Mouse (Mus musculus) myocyte (in vitro differentiated cells): ENCODE measurements around the gene Eif4enif1. TPM values are rescaled to one million over a fixed set of nuclear protein-coding genes. Genes with fewer than 3 reads are reported as not detected.
A peak's percentile ranks its signal among the peaks of the same experiment; 100 is the strongest.

Experiments used
- H3K27me3 ChIP-seq: one replicate; pipeline ENCODE4 v1.6.1; 2011; ENCODE audit not compliant: control insufficient read depth, insufficient read depth, insufficient read length
- H3K36me3 ChIP-seq: one replicate; pipeline ENCODE4 v1.6.1; 2011; ENCODE audit not compliant: control insufficient read depth, insufficient read depth
- H3K4me2 ChIP-seq: one replicate; pipeline ENCODE4 v1.6.1; 2011; ENCODE audit warnings: low read depth, control low read depth
- H3K4me3 ChIP-seq: one replicate; pipeline ENCODE4 v1.5.1; 2011; ENCODE audit warnings: mild to moderate bottlenecking, control low read depth, moderate library complexity
- H3K79me2 ChIP-seq: one replicate; pipeline ENCODE4 v1.6.1; 2011; ENCODE audit not compliant: control insufficient read depth, insufficient read depth
- H3ac ChIP-seq: one replicate; pipeline ENCODE4 v1.6.1; 2011; ENCODE audit not compliant: control insufficient read depth, insufficient read length
- CEBPB ChIP-seq: IDR thresholded peaks from 2 replicates; pipeline ENCODE4 v1.6.1; 2011; ENCODE audit warnings: mild to moderate bottlenecking, moderate library complexity; ENCODE audit not compliant: poor library complexity, insufficient read depth, severe bottlenecking
- E2F4 ChIP-seq: IDR thresholded peaks from one replicate; pipeline ENCODE4 v1.6.1; 2011; ENCODE audit warnings: mild to moderate bottlenecking, control low read depth, moderate library complexity; ENCODE audit not compliant: insufficient read depth
- MAX ChIP-seq: IDR thresholded peaks from one replicate; pipeline ENCODE4 v1.6.1; 2011; ENCODE audit warnings: low read depth, mild to moderate bottlenecking, control low read depth
- MYOD1 ChIP-seq, 3 experiments: IDR thresholded peaks; one replicate each; pipeline ENCODE4 v1.6.1; 2011; ENCODE audit warnings: control low read depth in 2 of 3, low read depth in 2 of 3, mild to moderate bottlenecking in 2 of 3, moderate library complexity in 1 of 3; ENCODE audit not compliant: insufficient read length in 2 of 3, control insufficient read depth in 1 of 3
- MYOG ChIP-seq, 3 experiments: IDR thresholded peaks; one replicate each; pipeline ENCODE4 v1.6.1; 2011; ENCODE audit warnings: control low read depth in 2 of 3, low read depth in 2 of 3, mild to moderate bottlenecking in 2 of 3; ENCODE audit not compliant: insufficient read length in 2 of 3, control insufficient read depth in 1 of 3, insufficient read depth in 1 of 3
- POLR2A ChIP-seq: IDR thresholded peaks from one replicate; pipeline ENCODE4 v1.6.1; 2011; ENCODE audit warnings: low read depth, mild to moderate bottlenecking, control low read depth, moderate library complexity; ENCODE audit not compliant: insufficient read length
- POLR2AphosphoS2 ChIP-seq: IDR thresholded peaks from one replicate; pipeline ENCODE4 v1.6.1; 2011; ENCODE audit warnings: low read depth, control low read depth; ENCODE audit not compliant: insufficient read length
- REST ChIP-seq: IDR thresholded peaks from one replicate; pipeline ENCODE4 v1.6.1; 2011; ENCODE audit warnings: mild to moderate bottlenecking, control low read depth, moderate library complexity; ENCODE audit not compliant: insufficient read depth, insufficient read length
- SRF ChIP-seq: IDR thresholded peaks from one replicate; pipeline ENCODE4 v1.6.1; 2011; ENCODE audit warnings: low read depth; ENCODE audit not compliant: control insufficient read depth, insufficient read length
- TCF12 ChIP-seq: IDR thresholded peaks from one replicate; pipeline ENCODE4 v1.6.1; 2011; ENCODE audit warnings: mild to moderate bottlenecking, control low read depth; ENCODE audit not compliant: poor library complexity, insufficient read depth, severe bottlenecking
- TCF3 ChIP-seq: IDR thresholded peaks from one replicate; pipeline ENCODE4 v1.6.1; 2011; ENCODE audit warnings: low read depth, control low read depth; ENCODE audit not compliant: insufficient read length
- USF1 ChIP-seq: IDR thresholded peaks from one replicate; pipeline ENCODE4 v1.6.1; 2011; ENCODE audit warnings: low read depth, mild to moderate bottlenecking, control low read depth, moderate library complexity
- polyA plus RNA-seq: library from polyadenylated mRNA; unstranded; fragments of >200 nt; fragmentation: generic; extraction: Trizol; gene quantifications from one replicate; pipeline ENCODE4 v1.2.1, GENCODE M21; 2012; ENCODE audit warnings: missing spikeins

The Eif4enif1 gene
- polyA plus RNA-seq, 1 experiment: 24.1 TPM

DNA sequence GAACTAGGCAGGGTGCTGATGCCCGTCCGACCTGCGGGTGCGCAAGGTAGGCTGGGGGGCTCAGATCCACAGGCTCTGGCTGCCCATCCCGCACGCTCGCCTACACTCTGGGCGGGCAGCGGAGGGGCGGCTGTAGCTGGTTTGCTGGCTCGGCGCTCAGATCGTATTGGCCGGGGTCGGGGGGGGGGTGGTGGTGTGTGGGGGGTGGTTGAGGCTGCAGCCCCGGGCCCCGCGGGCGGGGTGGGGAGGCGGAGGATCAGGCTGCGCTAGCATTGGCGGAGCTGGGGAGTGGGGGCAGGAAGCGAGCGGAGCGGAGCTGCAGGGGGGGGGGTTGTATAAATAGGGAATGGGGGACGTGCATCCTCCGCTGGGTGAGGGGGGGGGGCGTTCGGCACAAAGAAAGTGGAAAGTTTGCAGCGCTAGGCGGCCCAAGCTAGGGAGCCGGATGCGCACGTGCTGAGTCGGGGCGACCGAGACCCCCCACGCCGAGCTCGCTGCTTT lies 87.2 kb downstream of the Eif4enif1 start:
- Histone ChIP-seq H3K4me3 (peak overlapping the region; percentile 62), H3ac (peak overlapping the region; percentile 79), H3K79me2 (peaks cover 40% of the 10 kb centered on the region), H3K27me3 (no peaks in the 10 kb centered on the region), H3K4me2 (peak overlapping the region; percentile 94), H3K36me3 (peaks cover 12% of the 10 kb centered on the region)
- TF ChIP-seq USF1 (no peak), POLR2A (no peak), MAX (no peak), POLR2AphosphoS2 (no peak), E2F4 (no peak), TCF3 (no peak), TCF12 (no peak), CEBPB (no peak), MYOG (IDR thresholded peaks at IDR 0.05; ENCODE audit: control insufficient read depth in 1 of 3, insufficient read depth in 1 of 3, insufficient read length in 2 of 3, low read depth in 2 of 3) (no peak), SRF (no peak)

DNA sequence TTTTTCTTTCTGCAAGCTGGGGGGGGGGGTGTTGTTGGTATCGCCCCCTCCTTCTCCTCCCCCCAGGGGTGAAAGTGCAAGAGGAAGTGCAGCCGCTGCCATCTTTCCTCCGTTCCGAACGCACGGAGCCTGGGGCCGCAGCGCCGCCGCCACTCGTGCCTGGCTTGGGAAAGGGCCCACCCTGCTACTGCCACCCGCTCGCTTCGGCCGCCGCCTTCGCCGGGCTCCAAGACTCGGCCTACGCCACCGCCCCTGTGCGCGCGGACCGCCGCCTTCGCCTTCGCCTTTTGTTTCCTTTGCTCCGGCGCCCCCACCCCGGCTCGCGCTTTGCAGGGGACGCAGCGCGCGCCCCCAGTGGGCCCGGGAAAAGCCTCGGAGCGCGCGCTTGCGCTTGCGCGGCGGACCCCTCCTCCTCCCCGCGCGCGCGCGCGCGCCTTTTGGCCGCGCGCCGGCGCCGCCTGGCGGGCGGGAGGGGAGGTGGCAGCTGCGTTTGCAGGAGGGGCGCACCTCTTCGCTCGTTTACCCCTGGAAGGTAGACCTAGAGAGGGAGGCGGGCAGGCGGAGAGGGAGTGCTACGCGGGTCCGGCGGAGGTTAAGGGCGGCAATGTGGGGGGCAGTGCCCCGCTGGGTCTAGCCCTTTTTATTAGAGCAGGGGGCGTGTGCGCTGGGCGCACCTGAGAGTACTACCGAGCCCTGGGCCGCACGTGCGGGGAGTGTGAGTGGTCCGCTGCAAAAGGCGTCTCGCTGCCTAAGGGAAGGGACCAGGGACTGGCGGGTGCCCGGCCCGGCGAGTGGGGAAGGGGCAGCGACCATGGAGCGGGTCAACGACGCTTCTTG lies 87.8 kb downstream of the Eif4enif1 start:
- no peaks in the 10 kb centered on the region for H3K27me3 ChIP-seq
- peak overlapping the region; percentile 100 for H3K4me2 ChIP-seq
- H3K79me2 ChIP-seq: peaks cover 45% of the 10 kb centered on the region
- peak overlapping the region; percentile 79 for H3ac ChIP-seq
- TF ChIP-seq POLR2A (peak; percentile 82), POLR2AphosphoS2 (peak; percentile 88), TCF3 (no peak), MAX (no peak), SRF (no peak), MYOD1 (IDR thresholded peaks at IDR 0.05; ENCODE audit: control insufficient read depth in 1 of 3, insufficient read length in 2 of 3, low read depth in 2 of 3) (peak in 1 of 3 experiments; percentile 58), E2F4 (peak; percentile 75), MYOG (IDR thresholded peaks at IDR 0.05; ENCODE audit: control insufficient read depth in 1 of 3, insufficient read depth in 1 of 3, insufficient read length in 2 of 3, low read depth in 2 of 3) (peak in 2 of 3 experiments; percentile 10 to 70), USF1 (no peak)
- peaks cover 12% of the 10 kb centered on the region for H3K36me3 ChIP-seq
- H3K4me3 ChIP-seq: peak overlapping the region; percentile 62

DNA sequence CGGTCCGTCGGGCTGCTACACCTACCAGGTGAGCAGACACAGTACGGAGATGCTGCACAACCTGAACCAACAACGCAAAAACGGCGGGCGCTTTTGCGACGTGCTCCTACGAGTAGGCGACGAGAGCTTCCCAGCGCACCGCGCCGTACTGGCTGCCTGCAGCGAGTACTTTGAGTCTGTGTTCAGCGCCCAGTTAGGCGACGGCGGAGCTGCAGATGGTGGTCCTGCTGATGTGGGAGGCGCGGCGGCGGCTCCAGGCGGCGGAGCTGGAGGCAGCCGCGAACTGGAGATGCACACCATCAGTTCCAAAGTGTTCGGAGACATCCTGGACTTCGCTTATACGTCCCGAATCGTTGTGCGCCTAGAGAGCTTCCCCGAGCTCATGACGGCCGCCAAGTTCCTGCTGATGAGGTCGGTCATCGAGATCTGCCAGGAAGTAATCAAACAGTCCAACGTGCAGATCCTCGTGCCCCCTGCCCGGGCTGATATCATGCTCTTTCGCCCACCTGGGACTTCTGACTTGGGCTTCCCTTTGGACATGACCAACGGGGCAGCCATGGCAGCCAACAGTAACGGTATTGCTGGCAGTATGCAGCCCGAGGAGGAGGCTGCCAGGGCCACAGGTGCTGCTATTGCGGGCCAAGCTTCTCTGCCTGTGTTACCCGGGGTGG lies 88.6 kb downstream of the Eif4enif1 start:
- TF ChIP-seq POLR2AphosphoS2: peak; percentile 6
- peak; percentile 35 for TF ChIP-seq POLR2A
- no peak for TF ChIP-seq E2F4
- TF ChIP-seq USF1: no peak
- TF ChIP-seq MYOD1 (IDR thresholded peaks at IDR 0.05; ENCODE audit: control insufficient read depth in 1 of 3, insufficient read length in 2 of 3, low read depth in 2 of 3): peak in 1 of 3 experiments; percentile 30
- TF ChIP-seq CEBPB: no peak
- TF ChIP-seq SRF: no peak
- no peak for TF ChIP-seq MAX
- TF ChIP-seq MYOG (IDR thresholded peaks at IDR 0.05; ENCODE audit: control insufficient read depth in 1 of 3, insufficient read depth in 1 of 3, insufficient read length in 2 of 3, low read depth in 2 of 3): peak in 1 of 3 experiments; percentile 9
- no peak for TF ChIP-seq TCF12
- TF ChIP-seq REST: no peak
- TF ChIP-seq TCF3: no peak
- Histone ChIP-seq H3K36me3 (peaks cover 12% of the 10 kb centered on the region), H3K27me3 (no peaks in the 10 kb centered on the region), H3K4me2 (peak overlapping the region; percentile 100), H3K4me3 (peak overlapping the region; percentile 62), H3ac (peak overlapping the region; percentile 79), H3K79me2 (peaks cover 45% of the 10 kb centered on the region)

DNA sequence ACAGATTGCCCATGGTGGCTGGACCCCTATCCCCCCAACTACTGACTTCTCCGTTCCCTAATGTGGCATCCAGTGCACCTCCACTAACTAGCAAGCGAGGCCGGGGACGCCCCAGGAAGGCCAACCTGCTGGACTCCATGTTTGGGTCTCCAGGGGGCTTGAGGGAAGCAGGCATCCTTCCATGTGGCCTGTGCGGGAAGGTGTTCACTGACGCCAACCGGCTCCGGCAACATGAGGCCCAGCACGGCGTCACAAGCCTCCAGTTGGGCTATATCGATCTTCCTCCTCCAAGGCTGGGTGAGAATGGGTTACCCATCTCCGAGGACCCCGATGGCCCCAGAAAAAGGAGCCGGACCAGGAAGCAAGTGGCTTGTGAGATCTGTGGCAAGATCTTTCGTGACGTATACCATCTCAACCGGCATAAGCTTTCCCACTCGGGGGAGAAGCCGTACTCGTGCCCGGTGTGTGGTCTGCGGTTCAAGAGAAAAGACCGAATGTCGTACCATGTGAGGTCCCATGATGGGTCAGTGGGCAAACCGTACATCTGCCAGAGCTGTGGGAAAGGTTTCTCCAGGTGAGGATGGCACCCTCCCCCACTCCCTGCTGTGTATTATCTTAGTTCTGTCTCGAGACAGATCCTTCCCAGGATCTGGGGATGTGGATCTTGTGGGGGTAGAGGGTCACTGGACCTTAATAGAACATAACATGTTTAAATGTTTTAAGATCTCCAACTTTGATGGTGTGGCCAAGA lies 89.3 kb downstream of the Eif4enif1 start:
- Histone ChIP-seq H3K4me3 (peak overlapping the region; percentile 62), H3K4me2 (peak overlapping the region; percentile 100), H3K27me3 (no peaks in the 10 kb centered on the region), H3K36me3 (peaks cover 12% of the 10 kb centered on the region), H3K79me2 (peaks cover 45% of the 10 kb centered on the region), H3ac (peak overlapping the region; percentile 79)
- no peak for TF ChIP-seq TCF12
- TF ChIP-seq E2F4: no peak
- peak; percentile 5 for TF ChIP-seq POLR2A
- no peak for TF ChIP-seq USF1
- TF ChIP-seq TCF3: no peak
